Mouse (Mus musculus) lung, adult 2 months (tissue): ENCODE results near the gene Xirp1.

Source experiments
- CTCF ChIP-seq: fragments of 200-500 bp; IDR thresholded peaks from 2 replicates; pipeline ENCODE4 v1.5.1; 2011; ENCODE audit warnings: mild to moderate bottlenecking, low read length, control low read depth; ENCODE audit not compliant: insufficient read depth
- POLR2A ChIP-seq: fragments of 200-500 bp; IDR thresholded peaks from 2 replicates; pipeline ENCODE4 v1.6.1; 2011; ENCODE audit warnings: low read depth, mild to moderate bottlenecking, control low read depth, low read length, borderline replicate concordance; ENCODE audit errors: extremely low read depth

DNA sequence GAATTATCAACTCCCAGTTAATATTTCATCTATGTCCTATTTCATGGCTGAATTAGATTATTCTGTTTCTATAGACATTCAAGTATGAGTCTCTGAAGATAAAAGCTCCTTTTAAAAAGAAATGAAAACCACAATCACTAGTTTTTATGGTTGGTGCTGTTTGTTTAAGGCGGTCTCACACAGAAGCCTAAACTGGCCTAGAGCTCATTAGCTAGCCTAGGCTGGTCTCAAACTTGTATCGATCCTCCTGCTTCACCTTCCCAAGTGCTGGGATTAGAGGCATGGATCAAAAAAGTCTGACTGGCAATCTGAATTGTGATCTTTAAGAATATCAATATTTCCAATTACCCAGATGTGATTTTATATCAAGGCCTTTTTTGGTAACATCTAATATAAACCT lies 44.2 kb upstream of the Xirp1 start:
- no peak for TF ChIP-seq CTCF
- TF ChIP-seq POLR2A, result no peak
